Mouse (Mus musculus) liver, adult 2 months (tissue): ENCODE measurements at regions not wholly inside any gene's neighbourhood (a gene's known extent, or its start where the extent isn't known, plus 50 kb on each side); places are given as distances from the start of the nearest gene placed in this dataset.

Experiments
- CTCF ChIP-seq: fragments of 200-500 bp; IDR thresholded peaks from 2 replicates; pipeline ENCODE4 v1.5.1; 2011; ENCODE audit warnings: low read depth, low read length, control low read depth
- POLR2A ChIP-seq: fragments of 200-500 bp; IDR thresholded peaks from 2 replicates; pipeline ENCODE4 v1.6.1; 2011; ENCODE audit warnings: low read length, control low read depth; ENCODE audit not compliant: insufficient read depth; ENCODE audit errors: extremely low read depth

- no peak for TF ChIP-seq CTCF
- TF ChIP-seq POLR2A, result no peak
These were observed 62.2 kb upstream of the Nfasc start for GRCm38 (mm10) chr1:132803842-132804241.
